Mouse (Mus musculus) brain, embryonic 14.5 days (tissue): ENCODE data around the gene Celf5. TPM values are rescaled to one million over a fixed set of nuclear protein-coding genes. Genes with fewer than 3 reads are reported as not detected.

Experiments used
- DNase-seq: peaks from one replicate; pipeline ENCODE4 v3.0.0-alpha.2; 2011; ENCODE audit warnings: low read depth
- CTCF ChIP-seq: fragments of 200-500 bp; IDR thresholded peaks from 2 replicates; pipeline ENCODE4 v1.5.1; 2012; ENCODE audit warnings: inconsistent platforms, mild to moderate bottlenecking, moderate library complexity, borderline replicate concordance; ENCODE audit not compliant: insufficient read depth, insufficient read length; ENCODE audit errors: extremely low read depth
- POLR2A ChIP-seq: fragments of 200-500 bp; IDR thresholded peaks from 2 replicates; pipeline ENCODE4 v1.6.1; 2012; ENCODE audit warnings: mild to moderate bottlenecking, inconsistent platforms, borderline replicate concordance; ENCODE audit not compliant: poor library complexity, insufficient read depth, insufficient read length, severe bottlenecking; ENCODE audit errors: extremely low read depth
- polyA plus RNA-seq: library from polyadenylated mRNA; depleted of rRNA; stranded (reverse); fragments of >200 nt; gene quantifications from 2 replicates; pipeline ENCODE4 v1.2.3, GENCODE M21; 2012

The Celf5 gene
- polyA plus RNA-seq, 1 experiment: 427 TPM

DNA sequence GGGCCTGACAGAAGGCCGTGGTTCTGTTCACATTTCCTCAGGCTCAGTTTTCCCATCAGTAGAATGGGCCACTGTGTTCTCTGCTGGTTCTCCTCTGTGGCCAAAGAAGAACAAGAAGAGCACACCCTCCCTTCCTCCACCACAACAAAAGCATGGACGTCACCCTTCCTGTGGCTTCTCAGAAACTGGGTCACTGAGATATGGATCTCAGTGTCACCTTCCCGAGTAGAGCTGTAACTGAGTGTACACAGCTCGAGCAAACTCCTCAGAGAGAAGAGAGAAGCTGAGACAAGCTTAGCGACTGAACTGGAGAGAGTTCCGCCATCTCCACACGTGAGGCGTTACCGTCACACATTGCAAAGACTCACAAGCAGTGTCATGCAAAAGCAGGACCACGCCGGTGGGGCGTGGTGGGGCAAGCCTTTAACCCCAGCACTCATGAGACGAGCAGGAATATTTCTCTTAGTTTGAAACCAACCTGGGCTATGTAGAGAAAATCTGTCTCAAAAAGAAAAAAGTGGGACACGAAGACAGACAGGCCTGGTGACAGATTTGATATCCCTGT, 27.8 kb upstream of the Celf5 start:
- TF ChIP-seq POLR2A: no peak
- TF ChIP-seq CTCF: no peak
- no peak for DNase-seq

DNA sequence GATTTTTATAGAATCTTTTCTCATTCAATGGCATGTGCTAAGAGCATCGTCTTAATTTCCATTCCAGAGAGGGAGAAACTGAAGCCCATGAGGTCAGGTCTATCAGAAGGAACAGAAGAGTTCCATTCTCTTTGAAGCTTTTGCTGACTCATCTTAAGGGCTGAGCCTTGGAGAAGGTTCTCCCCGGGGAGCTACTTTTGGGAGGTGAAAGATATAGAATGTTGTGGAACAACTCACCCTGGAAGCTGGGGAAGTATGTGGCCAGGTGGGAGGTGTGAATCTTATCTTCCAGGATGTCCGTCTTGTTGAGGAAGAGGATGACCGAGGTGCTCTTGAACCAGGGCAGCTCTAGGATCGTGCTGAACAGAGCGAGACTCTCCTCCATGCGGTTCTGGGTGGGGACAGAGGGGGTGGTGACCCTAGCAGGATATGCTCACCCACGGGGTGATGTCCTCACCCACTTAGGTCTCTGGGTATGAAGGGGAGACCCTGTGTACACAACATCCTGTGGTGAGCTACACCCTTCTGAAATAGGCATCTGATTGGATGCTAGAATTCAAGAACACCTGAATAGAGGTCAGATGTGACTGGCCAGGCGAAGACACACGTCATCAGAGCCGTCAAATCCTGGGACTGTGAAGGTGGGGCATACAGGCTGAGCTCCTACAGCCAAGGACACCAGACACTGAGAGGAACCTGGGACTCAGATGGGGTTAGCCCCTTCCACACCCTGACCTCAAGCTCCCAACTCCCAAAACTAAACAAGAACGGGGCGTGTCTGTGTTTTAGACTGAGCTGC, 25.4 kb upstream of the Celf5 start:
- DNase-seq: no peak
- no peak for TF ChIP-seq POLR2A
- TF ChIP-seq CTCF: no peak

DNA sequence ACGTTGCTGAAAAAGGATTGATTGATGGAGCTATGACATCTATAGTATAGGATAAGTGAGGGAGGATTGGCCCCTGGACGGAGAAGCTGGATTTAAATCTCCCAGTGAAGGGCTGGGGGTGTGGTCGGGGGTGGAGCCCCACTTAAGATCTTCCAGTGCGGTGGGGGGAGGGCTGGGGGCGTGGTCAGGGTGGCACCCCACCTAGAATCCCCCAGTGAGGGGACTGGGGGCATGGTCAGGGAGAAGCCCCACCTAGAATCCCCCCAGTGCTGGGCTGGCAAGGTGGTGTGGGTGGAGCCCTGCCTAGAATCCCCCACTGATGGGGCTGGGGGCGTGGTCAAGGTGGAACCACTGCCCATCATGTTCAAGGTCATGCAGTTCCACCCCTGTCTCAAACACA, 24.6 kb upstream of the Celf5 start:
- TF ChIP-seq POLR2A (no peak), CTCF (no peak)
- no peak for DNase-seq

DNA sequence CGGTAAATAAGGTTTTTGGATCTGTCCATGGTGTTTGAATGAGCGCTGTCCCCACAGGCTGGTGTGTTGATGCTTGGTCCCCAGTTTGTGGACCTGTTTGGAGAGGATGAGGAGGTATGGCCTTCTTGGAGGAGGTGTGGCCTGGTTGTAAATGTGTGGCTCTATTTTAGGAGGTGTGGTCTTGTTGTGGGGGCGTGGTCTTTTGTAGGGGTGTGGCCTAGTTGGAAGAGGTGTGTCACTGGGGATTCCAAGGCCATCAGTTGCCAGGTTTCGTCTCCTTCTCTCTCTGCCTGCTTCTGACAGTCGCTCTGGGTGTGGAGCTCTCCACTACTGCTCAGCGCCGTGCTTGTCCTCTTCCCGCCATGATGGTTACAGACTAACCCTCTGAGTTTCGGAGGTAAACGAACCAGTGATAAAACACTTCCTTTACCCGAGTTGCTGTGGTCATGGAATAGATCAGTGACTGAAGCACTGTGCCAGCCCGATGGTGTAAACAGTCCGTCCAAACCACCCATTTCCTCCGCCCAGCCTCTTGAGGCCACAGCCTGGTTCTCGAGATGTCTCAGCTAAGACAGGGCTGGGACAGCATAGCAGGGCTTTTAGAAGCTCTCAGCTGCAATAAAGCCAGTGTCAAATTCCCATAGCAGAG, 22.6 kb upstream of the Celf5 start:
- no peak for DNase-seq
- no peak for TF ChIP-seq CTCF
- TF ChIP-seq POLR2A: no peak

DNA sequence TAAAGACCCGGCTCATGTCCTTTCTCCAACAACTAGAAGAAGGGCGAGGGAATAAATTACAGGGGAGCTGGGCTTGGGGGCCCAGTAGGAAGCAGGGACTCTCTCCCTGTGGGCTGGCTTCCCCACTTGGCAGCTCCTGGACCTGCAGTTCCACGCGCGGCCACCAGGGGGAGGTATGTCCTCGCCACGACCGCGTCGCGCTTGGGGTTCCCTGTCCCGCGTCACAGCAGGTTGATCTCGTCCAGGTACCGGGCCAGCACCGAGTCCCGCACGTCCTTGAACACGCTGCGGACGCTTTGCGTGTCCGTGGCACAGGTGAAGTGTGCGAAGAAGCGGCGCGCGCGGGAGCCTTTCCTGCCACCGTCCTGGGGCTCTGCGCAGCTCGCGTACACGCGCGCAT, 20.1 kb upstream of the Celf5 start:
- TF ChIP-seq POLR2A (no peak), CTCF (peak; percentile 99)
- DNase-seq: peak; percentile 79

DNA sequence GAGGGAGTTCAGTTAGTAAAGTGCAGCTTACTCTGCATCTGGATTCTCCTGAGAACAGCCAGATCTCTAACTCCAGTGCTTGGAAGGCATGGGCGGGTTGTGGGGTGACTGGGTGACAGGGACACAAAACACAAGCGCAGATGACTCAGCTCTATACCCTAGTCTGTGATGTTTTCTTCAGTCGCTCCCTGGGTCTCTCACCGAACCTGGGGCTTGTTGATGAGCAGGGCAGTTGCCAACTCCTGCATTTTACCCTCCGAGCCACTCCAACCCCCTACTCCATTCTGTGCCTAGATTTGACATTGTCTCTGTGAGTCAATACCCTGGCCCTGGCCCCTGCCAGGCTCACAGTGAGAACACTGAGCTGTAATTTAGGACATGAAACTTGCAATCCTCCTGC, 19.4 kb upstream of the Celf5 start:
- DNase-seq: no peak
- TF ChIP-seq CTCF (no peak), POLR2A (no peak)

DNA sequence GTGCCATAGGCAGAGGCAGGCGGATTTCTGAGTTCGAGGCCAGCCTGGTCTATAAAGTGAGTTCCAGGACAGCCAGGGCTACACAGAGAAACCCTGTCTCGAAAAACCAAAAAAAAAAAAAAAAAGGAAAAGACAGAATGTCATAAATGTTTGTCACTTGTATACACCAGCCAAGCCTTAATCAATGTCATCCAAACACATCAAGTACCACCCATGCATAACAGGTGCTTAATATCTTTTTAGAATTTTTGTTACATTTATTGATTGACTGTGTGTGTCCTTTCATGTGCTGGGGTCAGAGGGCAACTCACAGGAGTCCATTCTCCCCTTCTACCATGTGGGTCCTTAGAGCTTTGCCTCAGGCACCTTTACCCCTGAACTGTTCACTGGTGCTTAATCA, 17.5 kb upstream of the Celf5 start, which contains the start of gene S1pr4:
Gene S1pr4, minus strand, starts transcription at position 101 of the 400 bp plus-strand sequence.
- no peak for TF ChIP-seq CTCF
- TF ChIP-seq POLR2A: no peak
- no peak for DNase-seq

DNA sequence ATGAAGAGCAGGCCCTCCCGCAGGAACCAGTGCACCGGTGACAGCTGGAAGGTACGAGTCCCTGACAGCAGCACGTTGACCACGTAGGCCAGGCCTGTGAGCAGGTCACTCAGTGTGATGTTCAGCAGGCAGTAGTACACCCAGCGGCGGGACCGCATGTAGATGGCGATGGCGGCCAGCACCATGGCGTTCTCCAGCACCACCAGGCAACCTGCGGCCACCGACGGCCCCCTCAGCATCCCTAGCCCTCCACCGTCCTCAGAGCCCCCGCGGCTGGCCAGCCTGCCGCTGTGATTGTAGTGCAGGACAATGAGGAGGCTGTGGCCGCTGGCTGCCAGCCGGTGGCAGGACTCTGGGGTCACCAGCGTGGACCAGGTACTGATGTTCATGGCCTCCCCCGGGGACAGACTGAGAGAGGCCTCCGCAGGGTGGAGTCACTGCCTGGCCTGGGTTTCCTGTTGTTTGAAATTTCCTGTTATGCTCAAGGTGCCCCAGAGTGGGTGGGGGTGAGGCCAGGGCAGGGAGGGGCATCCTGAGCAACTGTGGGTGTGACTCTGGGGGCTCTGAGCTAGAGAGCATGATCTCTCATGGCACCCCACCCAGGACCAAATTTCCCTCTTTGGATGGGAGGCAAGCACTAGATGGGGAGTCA, 16.9 kb upstream of the Celf5 start:
- TF ChIP-seq POLR2A (no peak), CTCF (no peak)

DNA sequence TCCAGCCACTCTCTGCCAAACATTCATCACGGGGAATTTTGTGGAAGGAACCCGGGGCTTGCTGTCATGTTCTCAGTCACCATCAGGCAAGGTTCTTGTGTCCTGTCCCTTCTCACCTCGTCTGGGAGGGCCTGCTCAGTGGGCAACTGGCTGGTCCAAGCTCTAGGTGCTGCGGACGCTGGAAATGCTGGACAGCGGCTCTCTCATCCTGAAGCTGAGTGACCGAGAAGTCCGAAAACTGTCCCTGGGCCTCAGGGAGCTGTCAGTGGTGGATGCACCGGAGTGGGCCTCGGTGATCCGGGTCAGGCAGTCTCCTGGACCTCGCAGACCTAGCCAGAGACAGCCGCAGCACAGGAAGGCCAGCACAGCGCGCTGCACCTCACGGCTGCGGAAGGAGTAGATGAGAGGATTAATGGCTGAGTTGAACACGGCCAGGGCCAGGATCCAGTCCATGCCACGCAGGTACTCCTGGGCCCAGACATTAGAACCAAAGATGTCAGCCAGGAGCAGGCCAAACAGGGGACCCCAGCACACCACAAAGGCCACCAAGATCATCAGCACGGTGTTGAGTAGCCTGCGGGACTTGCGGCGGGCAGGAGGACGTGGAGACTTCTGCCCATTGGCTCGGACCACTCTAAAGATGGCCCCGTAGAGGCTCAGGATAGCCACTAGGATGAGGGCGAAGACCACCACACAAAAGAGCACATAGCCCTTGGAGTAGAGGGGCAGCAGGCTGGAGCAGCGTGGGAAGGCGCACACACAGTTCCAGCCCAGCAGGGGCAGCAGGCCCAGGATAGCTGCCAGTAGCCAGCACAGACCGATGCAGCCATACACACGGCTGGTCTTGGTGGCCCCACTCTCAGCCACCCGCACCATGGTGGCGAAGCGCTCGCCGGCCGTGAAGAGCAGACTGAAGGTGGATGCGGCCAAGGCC, 16.1 kb upstream of the Celf5 start:
- TF ChIP-seq CTCF (0 out of 2 replicates have a peak, but pooled peaks have one; percentile 0), POLR2A (no peak)
- no peak for DNase-seq

More for the DNA sequence above, 16.9 kb upstream of the Celf5 start:
- no peak for DNase-seq

DNA sequence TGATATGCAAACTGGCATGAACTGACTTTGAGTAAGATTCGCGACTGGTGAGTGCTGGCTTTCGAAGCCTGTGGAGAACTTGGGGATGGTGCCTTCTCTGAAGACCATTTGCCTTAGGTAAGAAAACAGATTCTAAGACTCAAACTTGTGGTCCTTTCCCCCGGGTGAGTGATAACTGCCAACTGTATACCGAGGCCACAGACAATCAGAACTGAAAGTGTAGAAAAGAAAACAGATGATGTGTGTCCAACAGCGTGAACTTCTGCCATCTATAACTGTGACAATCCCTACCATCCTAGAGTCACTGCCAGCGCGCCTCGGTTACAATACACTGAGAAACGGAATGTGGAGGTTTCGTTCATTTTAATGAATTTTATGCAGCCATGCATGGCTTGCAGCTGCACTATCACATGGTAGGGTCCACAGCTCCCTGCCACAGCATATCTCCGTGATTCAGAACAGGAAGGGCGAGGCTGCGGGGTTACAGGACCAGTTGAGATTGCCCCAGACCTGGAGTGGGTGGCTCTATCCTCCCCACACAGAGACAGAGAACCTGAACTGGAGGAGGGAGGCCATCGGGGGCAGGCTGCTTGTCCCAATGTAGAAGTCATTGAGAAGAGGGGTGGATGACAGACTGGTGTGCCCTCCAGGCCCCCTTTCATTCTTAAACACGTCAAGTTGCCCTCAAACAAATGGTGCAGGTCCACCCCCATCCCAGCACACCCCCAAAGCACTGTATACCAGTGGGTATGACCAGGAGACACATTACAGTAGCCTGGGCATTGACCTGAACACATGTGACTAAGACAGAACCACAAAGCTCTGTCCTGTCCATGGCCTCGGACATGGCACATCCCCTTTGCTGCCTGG, 15.1 kb upstream of the Celf5 start:
- DNase-seq: no peak

DNA sequence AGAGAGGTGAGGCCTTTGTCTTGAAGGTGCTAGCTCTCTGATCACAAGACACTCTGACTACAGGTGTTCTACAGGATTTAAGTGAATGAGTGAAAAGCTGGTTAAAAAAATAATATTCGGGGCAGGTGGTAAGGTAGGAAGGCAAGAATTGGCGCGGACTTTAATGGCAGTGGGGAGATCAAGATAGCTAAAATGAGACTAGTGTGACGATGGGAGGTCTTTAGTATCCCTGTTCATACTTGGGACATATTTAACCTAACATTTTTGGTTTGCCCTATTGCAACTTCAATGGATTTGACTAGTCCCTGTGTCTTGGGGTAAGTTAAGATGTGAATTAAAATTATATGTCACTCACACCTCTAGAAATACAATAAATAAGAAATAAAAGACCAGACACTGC, 14.5 kb upstream of the Celf5 start:
- no peak for TF ChIP-seq CTCF
- no peak for TF ChIP-seq POLR2A
- DNase-seq: no peak

More for the DNA sequence above, 15.1 kb upstream of the Celf5 start:
- TF ChIP-seq CTCF (no peak), POLR2A (no peak)

DNA sequence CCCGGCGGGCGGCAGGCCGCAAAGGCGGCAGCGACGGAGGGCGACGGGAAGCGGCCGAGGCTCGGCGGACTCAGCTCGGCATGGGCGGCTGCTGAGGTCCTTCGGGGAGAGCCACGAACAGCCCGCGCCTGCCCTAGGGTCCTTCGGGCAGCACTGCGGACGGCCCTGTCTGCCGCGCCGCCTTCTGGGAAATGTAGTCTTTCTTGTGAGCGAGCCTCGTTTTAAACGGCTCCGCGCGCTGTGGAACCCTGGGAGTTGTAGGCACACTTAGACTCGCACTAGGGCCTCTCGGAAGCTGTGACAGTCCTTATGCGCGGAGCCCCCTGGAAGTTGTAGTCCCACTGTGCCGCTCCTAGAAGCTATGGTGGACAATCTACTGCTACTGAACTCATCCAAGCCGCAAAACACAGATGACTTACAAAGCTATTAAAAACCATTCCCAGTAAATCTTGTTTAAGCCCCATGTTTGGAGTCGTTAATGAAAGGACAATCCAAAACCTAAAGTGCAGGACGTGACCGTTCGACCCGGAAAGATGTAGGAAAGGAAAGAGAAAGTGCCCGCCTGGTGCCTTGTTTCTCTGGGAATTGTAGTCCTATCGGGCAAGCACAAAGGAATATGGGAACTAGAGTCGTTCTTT, 13.9 kb upstream of the Celf5 start, which contains the start of gene Ncln:
Gene Ncln, minus strand, starts transcription at position 129 of the 638 bp plus-strand sequence.
- peak; percentile 100 for DNase-seq
- TF ChIP-seq CTCF (no peak), POLR2A (peak; percentile 73)
